Mouse (Mus musculus): ENCODE results near the gene Rhbdl1.

DNA sequence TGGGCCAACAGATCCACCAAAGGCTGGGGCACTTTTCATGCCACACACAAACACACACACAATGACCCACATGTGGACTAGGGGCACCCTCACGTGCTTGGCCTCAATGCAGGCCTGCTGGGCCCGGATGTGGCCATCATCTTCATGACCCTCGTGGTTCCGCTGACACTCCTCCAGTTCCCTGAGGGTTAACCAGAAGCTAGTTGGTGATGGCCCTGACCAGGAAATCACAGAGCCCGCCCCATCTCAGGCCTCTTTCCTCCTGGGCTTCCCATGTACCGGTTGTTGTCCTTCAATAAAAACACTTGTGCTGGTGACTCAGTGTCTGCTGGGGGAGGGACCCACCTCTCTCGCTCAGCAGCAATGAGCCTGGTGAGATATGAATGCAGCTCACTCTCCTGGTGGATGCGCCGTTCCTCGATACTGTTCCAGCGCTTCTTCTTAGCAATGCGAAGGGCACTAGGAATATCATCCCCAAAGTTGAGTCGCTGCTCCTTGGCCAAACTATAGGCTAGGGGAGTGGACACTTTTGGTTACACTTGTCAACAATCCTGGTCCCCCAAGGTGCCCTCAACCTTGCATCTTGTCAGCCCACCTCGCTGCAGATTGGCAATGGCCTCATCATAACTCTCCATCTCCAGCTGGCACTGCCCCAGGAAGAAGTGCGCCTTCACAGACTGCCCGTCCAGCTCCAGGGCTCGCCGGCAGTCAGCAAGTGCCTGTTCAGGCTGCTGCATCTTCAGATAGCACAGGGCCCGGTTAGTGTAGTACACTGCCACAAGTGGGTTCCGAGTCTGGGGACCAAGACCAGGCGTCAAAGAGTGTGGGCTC, 5.4 kb downstream of the Rhbdl1 start:
- no peak for TF ChIP-seq CTCF (IDR thresholded peaks at IDR 0.05; ENCODE audit: extremely low read depth, insufficient read depth, low read length)
- 0 out of 2 replicates have a peak, but pooled peaks have one; percentile 12 for TF ChIP-seq POLR2A (IDR thresholded peaks at IDR 0.05; ENCODE audit: extremely low read depth, insufficient read depth, low read length)

Data from cortical plate, adult 2 months (tissue).